Mouse (Mus musculus) spleen, adult 2 months (tissue): ENCODE results near the gene Sox9. TPM values are rescaled to one million over a fixed set of nuclear protein-coding genes. Genes with fewer than 3 reads are reported as not detected.

Experiments
- DNase-seq, 2 experiments: peaks; one replicate each; pipeline versions ENCODE4 v3.0.0 to v3.0.0-alpha.2; 2012 to 2021; ENCODE audit warnings: low spot score in 2 of 2, low read depth in 1 of 2
- H3K27ac ChIP-seq: fragments of 200-500 bp; 2 replicates; pipeline ENCODE4 v1.5.1; 2012; ENCODE audit warnings: low read length, inconsistent platforms; ENCODE audit not compliant: insufficient read depth
- H3K27me3 ChIP-seq: fragments of 200-500 bp; 2 replicates; pipeline ENCODE4 v1.6.1; 2012; ENCODE audit warnings: mild to moderate bottlenecking, moderate library complexity, low read length, inconsistent platforms; ENCODE audit not compliant: control insufficient read depth, insufficient read depth
- H3K36me3 ChIP-seq: fragments of 200-500 bp; 2 replicates; pipeline ENCODE4 v1.6.1; 2012; ENCODE audit warnings: mild to moderate bottlenecking, low read length, inconsistent platforms; ENCODE audit not compliant: control insufficient read depth, insufficient read depth
- H3K4me1 ChIP-seq: fragments of 200-500 bp; 2 replicates; pipeline ENCODE4 v1.6.1; 2011; ENCODE audit warnings: inconsistent platforms; ENCODE audit not compliant: control insufficient read depth, insufficient read depth, insufficient read length
- H3K4me3 ChIP-seq: fragments of 200-500 bp; 2 replicates; pipeline ENCODE4 v1.5.1; 2011; ENCODE audit warnings: mild to moderate bottlenecking, inconsistent platforms; ENCODE audit not compliant: insufficient read depth, insufficient read length; ENCODE audit errors: extremely low read depth
- CTCF ChIP-seq: fragments of 200-500 bp; IDR thresholded peaks from 2 replicates; pipeline ENCODE4 v1.5.1; 2011; ENCODE audit warnings: mild to moderate bottlenecking, inconsistent platforms; ENCODE audit not compliant: insufficient read depth, insufficient read length, insufficient replicate concordance; ENCODE audit errors: extremely low read depth
- POLR2A ChIP-seq: fragments of 200-500 bp; IDR thresholded peaks from 2 replicates; pipeline ENCODE4 v1.6.1; 2011; ENCODE audit warnings: low read depth, low read length, inconsistent platforms
- WGBS: fragments of 180-500 bp; shearing (Covaris S2); methylation state at CpG from one replicate; pipeline ENCODE4 v1.1.7; 2018; 5-methylcytosine and 5-hydroxymethylcytosine counted together
- polyA plus RNA-seq: library from polyadenylated mRNA; depleted of rRNA; stranded (reverse); fragments of >200 nt; gene quantifications from 2 replicates; pipeline ENCODE4 v1.2.3, GENCODE M21; 2012; rRNA removed

Sox9 gene
- polyA plus RNA-seq = 0.57 and 1.0 TPM in 2 replicates

- no peak within 1 kb of the TSS for H3K27ac ChIP-seq
- peaks cover 2% of the 10 kb centered on the region; the same call in 1 of the 2 replicates for H3K4me1 ChIP-seq
- no peaks in the 10 kb centered on the region for H3K36me3 ChIP-seq
- 3% methylated on average over 15 of the region's 15 CpGs for WGBS
- peak within 1 kb of the TSS; percentile 22; the same call in 1 of the 2 replicates for H3K4me3 ChIP-seq
- DNase-seq = no peak
- H3K27me3 ChIP-seq = peaks cover 16% of the 10 kb centered on the region
- TF ChIP-seq POLR2A (no peak), CTCF (no peak)
Observed at GRCm38 (mm10) chr11:112781994-112782356, at the start of gene Sox9. Sox9 (plus strand) TSS chr11:112782224.

DNA sequence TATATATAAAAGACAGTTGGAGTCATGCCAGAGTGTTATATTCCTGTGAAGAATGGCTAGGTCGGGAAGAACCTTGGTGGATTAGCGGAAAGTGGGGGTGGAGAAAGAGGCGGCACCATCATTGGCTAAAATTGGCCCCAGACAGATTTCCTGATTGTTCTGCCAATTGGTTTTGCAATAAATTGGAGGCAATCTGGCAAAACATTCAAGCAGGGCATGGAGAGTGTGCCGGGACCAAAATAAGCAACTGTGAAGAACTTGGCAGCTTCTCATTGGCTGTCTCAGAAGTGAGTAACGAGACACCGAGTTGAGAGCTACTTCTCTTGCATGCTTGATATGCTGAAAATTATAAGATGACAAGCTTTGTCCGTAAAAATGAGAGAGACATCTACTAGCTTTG lies 49.6 kb upstream of the Sox9 start:
- no peak for DNase-seq
- 82% methylated on average over 7 of the region's 7 CpGs for WGBS

DNA sequence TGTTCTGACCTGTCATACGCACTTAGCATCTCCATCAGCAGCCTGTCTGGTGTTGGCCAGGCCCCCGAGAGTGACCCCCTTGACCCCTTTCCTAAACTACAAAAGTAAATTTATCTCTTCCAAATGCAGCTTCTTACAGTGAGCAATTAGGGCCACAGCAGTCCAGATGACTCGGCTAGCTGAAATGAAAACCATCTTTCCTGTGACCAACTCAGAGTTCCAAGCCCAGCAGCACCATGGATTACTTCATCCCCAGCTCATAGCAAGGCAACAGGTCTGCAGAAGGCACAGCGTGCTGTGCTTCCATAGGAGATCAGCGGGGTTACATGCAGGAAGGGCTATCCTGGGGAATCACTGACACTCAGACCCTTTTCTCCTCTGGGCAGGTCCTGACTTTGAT lies 45.0 kb upstream of the Sox9 start:
- Histone ChIP-seq H3K4me3 (no peak overlapping the region), H3K27me3 (no peaks in the 10 kb centered on the region), H3K36me3 (no peaks in the 10 kb centered on the region), H3K27ac (no peak overlapping the region), H3K4me1 (no peaks in the 10 kb centered on the region)
- WGBS = 81% methylated on average over 5 of the region's 5 CpGs
- DNase-seq = no peak
- TF ChIP-seq CTCF (no peak), POLR2A (no peak)

More for the DNA sequence above, 49.6 kb upstream of the Sox9 start:
- Histone ChIP-seq H3K27me3 (no peaks in the 10 kb centered on the region), H3K27ac (no peak overlapping the region), H3K36me3 (no peaks in the 10 kb centered on the region), H3K4me1 (no peaks in the 10 kb centered on the region), H3K4me3 (no peak overlapping the region)
- TF ChIP-seq POLR2A = no peak
- no peak for TF ChIP-seq CTCF

DNA sequence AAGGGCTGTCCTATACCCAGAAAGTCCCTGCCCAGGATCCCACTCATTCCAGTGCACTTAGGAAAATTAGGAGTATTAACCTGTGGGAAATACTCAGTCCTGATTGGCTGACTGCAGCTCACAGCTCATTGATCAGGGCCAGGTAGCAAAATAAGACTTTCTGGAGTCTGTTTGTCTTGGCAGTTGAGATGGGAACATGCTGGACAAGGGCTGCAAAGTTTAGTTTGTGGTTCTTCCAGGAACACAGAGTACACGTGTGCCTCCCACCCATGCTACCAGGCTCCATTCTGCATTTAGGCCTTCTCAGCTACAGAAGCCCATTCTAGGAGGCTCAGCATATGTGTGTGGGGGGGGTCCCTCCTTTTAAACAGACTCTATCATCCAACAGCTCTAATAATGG lies 42.3 kb upstream of the Sox9 start:
- Histone ChIP-seq H3K27me3 (no peaks in the 10 kb centered on the region), H3K4me3 (no peak overlapping the region), H3K27ac (no peak overlapping the region), H3K4me1 (no peaks in the 10 kb centered on the region), H3K36me3 (no peaks in the 10 kb centered on the region)
- DNase-seq = no peak
- TF ChIP-seq POLR2A (no peak), CTCF (no peak)
- WGBS = 74% methylated on average over 1 of the region's 1 CpGs

GRCm38 (mm10) chr11:112756516-112756915 lies 25.5 kb upstream of the Sox9 start:
- WGBS = 75% methylated on average over 4 of the region's 4 CpGs
- Histone ChIP-seq H3K27me3 (no peaks in the 10 kb centered on the region), H3K27ac (no peak overlapping the region), H3K36me3 (no peaks in the 10 kb centered on the region), H3K4me3 (no peak overlapping the region), H3K4me1 (no peaks in the 10 kb centered on the region)
- no peak for DNase-seq
- TF ChIP-seq POLR2A (no peak), CTCF (no peak)

- H3K4me3 ChIP-seq = no peak overlapping the region
- TF ChIP-seq CTCF (no peak), POLR2A (no peak)
- 30% methylated on average over 9 of the region's 9 CpGs for WGBS
- no peaks in the 10 kb centered on the region for H3K4me1 ChIP-seq
- H3K27ac ChIP-seq = no peak overlapping the region
- H3K27me3 ChIP-seq = no peaks in the 10 kb centered on the region
- no peaks in the 10 kb centered on the region for H3K36me3 ChIP-seq
- no peak for DNase-seq
Observed at GRCm38 (mm10) chr11:112758056-112758455, 24.0 kb upstream of the Sox9 start.

DNA sequence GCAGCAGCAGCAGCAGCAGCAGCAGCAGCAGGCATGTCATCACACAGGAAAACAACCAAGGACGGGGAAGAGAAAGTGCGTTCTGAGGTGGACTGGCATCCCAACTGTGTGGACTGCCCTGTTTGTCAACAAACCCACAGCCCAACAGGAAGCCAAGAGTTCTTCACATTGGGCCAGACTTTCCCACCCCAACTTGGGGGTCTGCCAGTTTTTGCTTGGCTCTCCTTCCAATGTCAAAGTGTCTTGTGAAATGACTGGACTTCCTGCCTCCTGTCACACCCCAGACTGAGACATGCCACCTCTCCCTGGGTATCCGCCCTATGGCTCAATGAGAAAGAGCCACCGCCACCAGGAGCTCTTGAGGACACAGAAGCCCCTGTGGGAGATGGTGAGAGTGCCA lies 15.1 kb upstream of the Sox9 start:
- 74% methylated on average over 4 of the region's 4 CpGs for WGBS
- Histone ChIP-seq H3K36me3 (no peaks in the 10 kb centered on the region), H3K4me1 (no peaks in the 10 kb centered on the region), H3K27ac (no peak overlapping the region), H3K27me3 (no peaks in the 10 kb centered on the region), H3K4me3 (no peak overlapping the region)
- no peak for DNase-seq
- TF ChIP-seq CTCF = no peak
